Mouse (Mus musculus): ENCODE results near the gene Dapk3. TPM values are rescaled to one million over a fixed set of nuclear protein-coding genes. Genes with fewer than 3 reads are reported as not detected.
A peak's percentile ranks its signal among the peaks of the same experiment; 100 is the strongest.

Gene Dapk3
- polyA plus RNA-seq, 1 experiment = 58.0 TPM

DNA sequence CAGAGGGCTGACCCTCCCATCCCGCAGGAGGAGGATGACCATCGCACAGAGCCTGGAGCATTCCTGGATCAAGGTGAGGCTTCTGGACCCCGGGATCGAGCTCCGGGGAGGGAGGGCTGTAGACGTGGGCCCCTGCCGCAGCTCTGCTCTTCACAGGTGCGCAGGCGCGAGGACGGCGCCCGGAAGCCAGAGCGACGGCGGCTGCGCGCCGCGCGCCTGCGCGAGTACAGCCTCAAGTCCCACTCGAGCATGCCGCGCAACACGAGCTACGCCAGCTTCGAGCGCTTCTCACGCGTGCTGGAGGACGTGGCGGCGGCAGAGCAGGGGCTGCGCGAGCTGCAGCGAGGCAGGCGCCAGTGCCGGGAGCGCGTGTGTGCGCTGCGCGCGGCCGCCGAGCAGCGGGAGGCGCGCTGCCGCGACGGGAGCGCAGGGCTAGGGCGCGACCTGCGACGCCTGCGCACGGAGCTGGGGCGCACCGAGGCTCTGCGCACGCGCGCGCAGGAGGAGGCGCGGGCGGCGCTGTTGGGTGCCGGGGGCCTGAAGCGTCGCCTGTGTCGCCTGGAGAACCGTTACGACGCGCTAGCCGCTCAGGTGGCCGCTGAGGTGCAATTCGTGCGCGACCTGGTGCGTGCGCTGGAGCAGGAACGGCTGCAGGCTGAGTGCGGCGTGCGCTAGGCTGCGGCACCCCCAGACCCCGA is 9.6 kb downstream of the Dapk3 start:
- TF ChIP-seq CTCF (IDR thresholded peaks at IDR 0.05; ENCODE audit: extremely low read depth, insufficient read depth, insufficient read length, insufficient replicate concordance) = no peak
- TF ChIP-seq POLR2A (IDR thresholded peaks at IDR 0.05; ENCODE audit: low read depth, low read length) = peak; percentile 81; the same call in 1 of the 2 replicates
- Histone ChIP-seq H3K27me3 (ENCODE audit: control insufficient read depth, insufficient read depth, low read length) (no peaks in the 10 kb centered on the region), H3K27ac (ENCODE audit: insufficient read depth, low read length) (peak overlapping the region; percentile 95), H3K4me1 (ENCODE audit: control insufficient read depth, insufficient read depth, insufficient read length) (peaks cover 19% of the 10 kb centered on the region), H3K4me3 (ENCODE audit: extremely low read depth, insufficient read depth, insufficient read length) (peak overlapping the region; percentile 71), H3K36me3 (ENCODE audit: control insufficient read depth, insufficient read depth, low read length) (peaks cover 10% of the 10 kb centered on the region)
- peak; percentile 80 to 82 for DNase-seq (ENCODE audit: low read depth in 1 of 2, low spot score in 2 of 2)
- under 1% methylated on average over 92 of the region's 93 CpGs for WGBS

DNA sequence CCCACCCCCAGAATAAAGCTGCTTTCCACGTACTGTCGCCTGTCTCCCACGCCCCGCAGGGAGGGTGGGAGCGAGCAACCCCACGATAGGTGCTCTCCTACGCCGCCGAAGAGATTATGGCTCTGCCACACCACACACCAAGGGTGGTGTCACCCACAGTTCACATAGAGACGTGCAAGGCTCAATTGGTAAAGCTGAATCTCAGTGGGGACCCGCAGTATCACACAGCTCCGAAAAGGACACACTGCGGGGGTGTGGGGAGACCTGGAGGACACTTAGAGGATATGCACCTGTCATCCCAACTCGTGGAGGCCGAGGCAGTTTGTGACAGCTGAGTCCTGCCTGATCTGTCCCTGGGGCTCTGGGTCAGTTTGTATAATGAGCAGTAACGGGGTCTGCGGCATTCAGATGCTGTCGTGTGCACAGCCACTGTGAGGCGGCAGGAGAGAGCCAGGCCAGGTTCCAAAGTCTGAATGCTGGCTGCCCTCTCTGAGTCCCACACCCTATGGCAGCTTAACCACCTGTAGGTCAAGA is 10.2 kb downstream of the Dapk3 start:
- DNase-seq (ENCODE audit: low read depth in 1 of 2, low spot score in 2 of 2) = no peak
- TF ChIP-seq POLR2A (IDR thresholded peaks at IDR 0.05; ENCODE audit: low read depth, low read length) (no peak), CTCF (IDR thresholded peaks at IDR 0.05; ENCODE audit: extremely low read depth, insufficient read depth, insufficient read length, insufficient replicate concordance) (no peak)
- WGBS = 5% methylated on average over 19 of the region's 19 CpGs
- peak overlapping the region; percentile 95 for H3K27ac ChIP-seq (ENCODE audit: insufficient read depth, low read length)
- peaks cover 9% of the 10 kb centered on the region for H3K36me3 ChIP-seq (ENCODE audit: control insufficient read depth, insufficient read depth, low read length)
- H3K4me1 ChIP-seq (ENCODE audit: control insufficient read depth, insufficient read depth, insufficient read length) = peaks cover 19% of the 10 kb centered on the region
- peak overlapping the region; percentile 71 for H3K4me3 ChIP-seq (ENCODE audit: extremely low read depth, insufficient read depth, insufficient read length)
- no peaks in the 10 kb centered on the region for H3K27me3 ChIP-seq (ENCODE audit: control insufficient read depth, insufficient read depth, low read length)

DNA sequence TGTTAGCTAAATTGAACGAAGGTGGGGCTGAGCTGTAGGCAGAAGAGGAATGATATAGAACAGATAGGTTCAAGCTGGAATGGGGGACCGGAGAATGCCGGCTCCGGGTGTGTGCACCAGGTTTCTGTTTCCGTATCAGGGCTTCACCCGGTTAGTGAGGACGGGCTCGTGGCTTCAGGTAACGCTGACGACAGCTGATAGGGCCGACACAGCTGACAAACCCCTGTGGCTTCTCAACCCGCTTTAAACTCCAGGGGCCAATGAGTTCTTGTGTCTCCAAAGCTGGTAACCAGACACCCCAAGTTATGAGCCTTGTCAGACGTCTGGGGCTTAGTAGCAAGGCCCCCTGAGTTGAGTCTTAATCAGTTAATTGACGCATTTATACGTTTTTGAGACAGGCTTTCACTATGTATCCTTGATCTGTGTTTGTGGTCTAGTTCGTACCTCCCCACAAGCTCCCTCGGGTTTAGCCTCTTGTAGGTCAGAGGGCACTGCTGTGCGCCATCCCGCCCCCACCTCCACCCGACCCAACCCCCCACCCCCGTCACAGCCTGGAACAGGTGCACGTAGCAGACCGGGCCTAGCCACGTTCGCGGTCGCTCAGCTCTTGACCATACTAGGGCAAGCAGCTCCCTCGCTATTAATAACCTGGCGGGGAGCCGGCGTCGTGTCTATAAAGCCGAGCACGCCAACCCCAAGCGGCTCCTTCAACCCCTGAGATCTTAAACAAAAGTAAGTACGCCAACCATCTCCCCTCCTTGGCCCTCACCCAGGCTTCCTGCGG is 11.4 kb downstream of the Dapk3 start:
- 4% methylated on average over 37 of the region's 37 CpGs for WGBS
- peak in 1 of 2 experiments; percentile 54 for DNase-seq (ENCODE audit: low read depth in 1 of 2, low spot score in 2 of 2)
- peaks cover 19% of the 10 kb centered on the region for H3K4me1 ChIP-seq (ENCODE audit: control insufficient read depth, insufficient read depth, insufficient read length)

DNA sequence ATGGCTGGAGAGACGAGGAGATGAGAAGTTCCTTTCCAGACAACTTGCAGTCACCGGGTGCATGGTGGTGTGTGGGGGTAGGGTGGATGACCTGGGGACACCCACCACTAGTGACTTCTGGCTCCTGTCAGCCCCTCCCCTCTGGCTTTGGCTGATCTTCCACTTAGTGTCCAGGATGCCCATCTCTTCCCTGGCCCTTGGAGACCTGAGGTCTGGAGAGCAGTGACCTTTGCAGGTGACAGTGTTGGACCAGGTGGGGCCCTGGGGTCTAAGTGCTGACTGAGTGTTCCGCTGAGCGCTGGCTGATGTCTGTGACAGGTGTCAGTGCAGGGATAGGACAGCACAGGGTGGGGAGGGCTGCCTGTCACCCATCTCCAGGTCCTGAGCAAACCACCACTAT is 12.5 kb downstream of the Dapk3 start:
- no peaks in the 10 kb centered on the region for H3K27me3 ChIP-seq (ENCODE audit: control insufficient read depth, insufficient read depth, low read length)
- H3K4me1 ChIP-seq (ENCODE audit: control insufficient read depth, insufficient read depth, insufficient read length) = peaks cover 19% of the 10 kb centered on the region
- no peak overlapping the region for H3K27ac ChIP-seq (ENCODE audit: insufficient read depth, low read length)
- 72% methylated on average over 4 of the region's 4 CpGs for WGBS
- H3K36me3 ChIP-seq (ENCODE audit: control insufficient read depth, insufficient read depth, low read length) = peaks cover 3% of the 10 kb centered on the region
- no peak overlapping the region for H3K4me3 ChIP-seq (ENCODE audit: extremely low read depth, insufficient read depth, insufficient read length)
- no peak for DNase-seq (ENCODE audit: low read depth in 1 of 2, low spot score in 2 of 2)
- TF ChIP-seq POLR2A (IDR thresholded peaks at IDR 0.05; ENCODE audit: low read depth, low read length) (no peak), CTCF (IDR thresholded peaks at IDR 0.05; ENCODE audit: extremely low read depth, insufficient read depth, insufficient read length, insufficient replicate concordance) (no peak)

More for the DNA sequence above, 11.4 kb downstream of the Dapk3 start:
- TF ChIP-seq CTCF (IDR thresholded peaks at IDR 0.05; ENCODE audit: extremely low read depth, insufficient read depth, insufficient read length, insufficient replicate concordance) (no peak), POLR2A (IDR thresholded peaks at IDR 0.05; ENCODE audit: low read depth, low read length) (no peak)
- Histone ChIP-seq H3K36me3 (ENCODE audit: control insufficient read depth, insufficient read depth, low read length) (peaks cover 9% of the 10 kb centered on the region), H3K27me3 (ENCODE audit: control insufficient read depth, insufficient read depth, low read length) (no peaks in the 10 kb centered on the region), H3K4me3 (ENCODE audit: extremely low read depth, insufficient read depth, insufficient read length) (peak overlapping the region; percentile 29; the same call in 1 of the 2 replicates), H3K27ac (ENCODE audit: insufficient read depth, low read length) (peak overlapping the region; percentile 66)

DNA sequence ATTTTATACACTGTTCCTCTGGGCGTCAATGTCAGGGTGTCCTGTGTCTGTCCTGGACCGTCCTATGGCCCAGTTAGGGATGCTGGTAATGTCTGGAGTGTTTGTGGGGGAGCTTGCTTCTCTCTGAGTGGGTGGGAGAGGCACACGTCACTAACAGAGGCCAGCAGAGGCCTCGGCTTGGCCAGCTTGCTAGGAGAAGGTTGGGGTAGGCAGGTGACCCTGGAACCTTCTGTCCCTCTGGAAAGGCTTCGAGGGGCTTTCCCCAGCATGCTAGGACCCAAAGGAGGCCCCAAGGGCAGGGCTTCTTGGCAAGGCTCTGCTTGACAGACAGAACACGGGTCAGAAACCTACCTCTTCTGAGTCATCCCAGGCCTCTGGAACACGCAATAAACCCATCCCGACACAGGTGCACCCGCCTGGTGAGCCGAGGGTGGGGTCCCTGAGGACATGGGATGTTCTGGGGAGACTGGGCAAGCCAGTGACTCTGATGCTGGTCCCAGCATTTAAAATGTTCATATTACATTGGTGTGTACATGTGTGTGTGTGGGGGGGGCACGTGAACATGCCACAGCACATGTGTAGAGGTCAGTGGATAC is 13.8 kb downstream of the Dapk3 start:
- no peak for TF ChIP-seq CTCF (IDR thresholded peaks at IDR 0.05; ENCODE audit: extremely low read depth, insufficient read depth, insufficient read length, insufficient replicate concordance)
- no peak for TF ChIP-seq POLR2A (IDR thresholded peaks at IDR 0.05; ENCODE audit: low read depth, low read length)
- DNase-seq (ENCODE audit: low read depth in 1 of 2, low spot score in 2 of 2) = no peak
- peaks cover 19% of the 10 kb centered on the region for H3K4me1 ChIP-seq (ENCODE audit: control insufficient read depth, insufficient read depth, insufficient read length)
- WGBS = 81% methylated on average over 11 of the region's 11 CpGs
- H3K36me3 ChIP-seq (ENCODE audit: control insufficient read depth, insufficient read depth, low read length) = no peaks in the 10 kb centered on the region
- no peaks in the 10 kb centered on the region for H3K27me3 ChIP-seq (ENCODE audit: control insufficient read depth, insufficient read depth, low read length)
- H3K4me3 ChIP-seq (ENCODE audit: extremely low read depth, insufficient read depth, insufficient read length) = no peak overlapping the region
- no peak overlapping the region for H3K27ac ChIP-seq (ENCODE audit: insufficient read depth, low read length)

DNA sequence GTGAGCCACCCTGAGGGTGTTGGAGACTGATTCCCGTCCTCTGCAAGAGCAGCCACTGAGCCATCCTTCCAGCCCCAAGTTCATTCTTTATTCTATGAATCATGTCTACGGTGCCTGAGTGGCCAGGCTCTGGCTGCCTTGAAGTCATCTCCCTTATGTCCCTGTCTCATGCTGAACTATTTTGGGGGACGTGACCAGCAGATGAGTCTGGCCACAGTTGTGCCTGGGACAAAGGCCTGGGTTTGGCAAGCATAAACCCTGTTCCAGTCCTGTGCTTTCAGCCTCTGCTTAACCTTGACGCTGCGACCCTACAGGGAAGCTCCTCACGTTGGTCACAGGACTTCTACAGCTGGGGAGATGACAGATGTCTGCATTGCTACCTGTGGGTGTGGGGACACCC is 14.5 kb downstream of the Dapk3 start:
- H3K36me3 ChIP-seq (ENCODE audit: control insufficient read depth, insufficient read depth, low read length) = no peaks in the 10 kb centered on the region
- H3K4me3 ChIP-seq (ENCODE audit: extremely low read depth, insufficient read depth, insufficient read length) = no peak overlapping the region
- H3K27ac ChIP-seq (ENCODE audit: insufficient read depth, low read length) = no peak overlapping the region
- TF ChIP-seq POLR2A (IDR thresholded peaks at IDR 0.05; ENCODE audit: low read depth, low read length) = no peak
- no peak for TF ChIP-seq CTCF (IDR thresholded peaks at IDR 0.05; ENCODE audit: extremely low read depth, insufficient read depth, insufficient read length, insufficient replicate concordance)
- H3K27me3 ChIP-seq (ENCODE audit: control insufficient read depth, insufficient read depth, low read length) = no peaks in the 10 kb centered on the region
- H3K4me1 ChIP-seq (ENCODE audit: control insufficient read depth, insufficient read depth, insufficient read length) = peaks cover 14% of the 10 kb centered on the region
- 54% methylated on average over 6 of the region's 6 CpGs for WGBS
- DNase-seq (ENCODE audit: low read depth in 1 of 2, low spot score in 2 of 2) = no peak
